ENCODE assay signal across 13 mouse cellular contexts in genomic region chr3:129331427-129331826, GRCm38 (mm10). TPM values are rescaled to one million over a fixed set of nuclear protein-coding genes. Genes with fewer than 3 reads are reported as not detected.
DNase-seq lines count a peak whose midpoint lies in the region; ATAC-seq and TF ChIP-seq lines count a peak whose summit lies in the region.
"Had no signal": no experiment of that assay in that cellular context is flagged by ENCODE, and none has a peak within 500 bp of the region (broad histone marks: within the 10 kb centered on the region; RNA-seq: fewer than 3 reads in every experiment).

No protein-coding gene starts in this region.

- no peak for TF ChIP-seq CTCF in intestine, postnatal 0 days (IDR thresholded peaks at IDR 0.05; ENCODE audit: low read depth)
- no peak for TF ChIP-seq CTCF in stomach, postnatal 0 days (IDR thresholded peaks at IDR 0.05; ENCODE audit: low read depth)

- H3K9ac ChIP-seq in heart, embryonic 14.5 days (ENCODE audit: low read length) = peak overlapping the region; percentile 63
- H3K9ac ChIP-seq in lung, embryonic 16.5 days (ENCODE audit: low read length) = peak overlapping the region; percentile 55; the same call in 1 of the 2 replicates
- H3K9ac ChIP-seq in intestine, postnatal 0 days (ENCODE audit: low read depth, low read length) = peak overlapping the region; percentile 40
- no peak overlapping the region for H3K9ac ChIP-seq in stomach, postnatal 0 days (ENCODE audit: low read length)
- H3K9ac ChIP-seq: forebrain, embryonic 12.5 days had no signal

- no peaks in the 10 kb centered on the region for H3K27me3 ChIP-seq in heart, embryonic 14.5 days (ENCODE audit: control insufficient read depth, insufficient read depth, low read length)
- H3K27me3 ChIP-seq in lung, embryonic 16.5 days (ENCODE audit: control insufficient read depth, insufficient read depth, low read depth, low read length) = no peaks in the 10 kb centered on the region
- no peaks in the 10 kb centered on the region for H3K27me3 ChIP-seq in intestine, postnatal 0 days (replicated peaks; ENCODE audit: control insufficient read depth, insufficient read depth, low read length)
- no peaks in the 10 kb centered on the region for H3K27me3 ChIP-seq in stomach, postnatal 0 days (ENCODE audit: control insufficient read depth, insufficient read depth, low read length)
- H3K27me3 ChIP-seq: CH12.LX; forebrain, embryonic 12.5 days had no signal

- peak overlapping the region; percentile 63 for H3K4me2 ChIP-seq in heart, embryonic 14.5 days (ENCODE audit: low read length)
- H3K4me2 ChIP-seq in lung, embryonic 16.5 days (ENCODE audit: low read depth, low read length) = peak overlapping the region; percentile 61
- peak overlapping the region; percentile 68 for H3K4me2 ChIP-seq in intestine, postnatal 0 days (replicated peaks; ENCODE audit: low read depth)
- peak overlapping the region; percentile 55; the same call in 1 of the 2 replicates for H3K4me2 ChIP-seq in stomach, postnatal 0 days (replicated peaks; ENCODE audit: low read depth)
- H3K4me2 ChIP-seq: forebrain, embryonic 12.5 days had no signal

- H3K4me3 ChIP-seq in heart, embryonic 14.5 days (ENCODE audit: control insufficient read depth in 1 of 2, insufficient read depth in 1 of 2, low read depth in 1 of 2, low read length in 2 of 2) = peak overlapping the region; percentile 41 to 54
- H3K4me3 ChIP-seq in lung, embryonic 16.5 days (ENCODE audit: low read length) = peak overlapping the region; percentile 50
- peak overlapping the region; percentile 44 for H3K4me3 ChIP-seq in intestine, postnatal 0 days (ENCODE audit: low read depth, low read length)
- H3K4me3 ChIP-seq in stomach, postnatal 0 days (ENCODE audit: low read depth, low read length) = peak overlapping the region; percentile 32; the same call in 1 of the 2 replicates
- H3K4me3 ChIP-seq: forebrain, embryonic 12.5 days; midbrain, embryonic 10.5 days had no signal

- H3K4me1 ChIP-seq in heart, embryonic 14.5 days (ENCODE audit: control insufficient read depth in 2 of 2, insufficient read depth in 2 of 2, low read length in 2 of 2) = peaks cover 10 to 20% of the 10 kb centered on the region in 2 experiments
- peaks cover 18% of the 10 kb centered on the region for H3K4me1 ChIP-seq in lung, embryonic 16.5 days (replicated peaks; ENCODE audit: control insufficient read depth, insufficient read depth, low read length)
- H3K4me1 ChIP-seq in intestine, postnatal 0 days (replicated peaks; ENCODE audit: control insufficient read depth, insufficient read depth, low read length) = peaks cover 7% of the 10 kb centered on the region; the same call in 1 of the 2 replicates
- no peaks in the 10 kb centered on the region for H3K4me1 ChIP-seq in stomach, postnatal 0 days (replicated peaks; ENCODE audit: control insufficient read depth, insufficient read depth)
- H3K4me1 ChIP-seq: forebrain, embryonic 12.5 days; midbrain, embryonic 10.5 days had no signal

- no peak for TF ChIP-seq EP300 in stomach, postnatal 0 days (optimal IDR thresholded peaks at IDR 0.05)

- H3K36me3 ChIP-seq in heart, embryonic 14.5 days (ENCODE audit: control insufficient read depth, insufficient read depth, low read length) = no peaks in the 10 kb centered on the region
- no peaks in the 10 kb centered on the region for H3K36me3 ChIP-seq in lung, embryonic 16.5 days (ENCODE audit: control insufficient read depth, insufficient read depth, low read length)
- H3K36me3 ChIP-seq in intestine, postnatal 0 days (ENCODE audit: control insufficient read depth, insufficient read depth) = no peaks in the 10 kb centered on the region
- H3K36me3 ChIP-seq in stomach, postnatal 0 days (ENCODE audit: control insufficient read depth, insufficient read depth, low read length) = no peaks in the 10 kb centered on the region
- H3K36me3 ChIP-seq: forebrain, embryonic 12.5 days; midbrain, embryonic 10.5 days had no signal

- 91% methylated on average over 6 of the region's 6 CpGs for WGBS in heart, embryonic 14.5 days
- WGBS in lung, embryonic 16.5 days = 61% methylated on average over 6 of the region's 6 CpGs
- 49% methylated on average over 6 of the region's 6 CpGs for WGBS in intestine, postnatal 0 days
- WGBS in stomach, postnatal 0 days = 85% methylated on average over 6 of the region's 6 CpGs

- no peaks in the 10 kb centered on the region for H3K9me3 ChIP-seq in heart, embryonic 14.5 days (ENCODE audit: control insufficient read depth, low read length)
- no peaks in the 10 kb centered on the region for H3K9me3 ChIP-seq in lung, embryonic 16.5 days (ENCODE audit: control insufficient read depth, low read length)
- no peaks in the 10 kb centered on the region for H3K9me3 ChIP-seq in intestine, postnatal 0 days (ENCODE audit: control insufficient read depth)
- H3K9me3 ChIP-seq in stomach, postnatal 0 days (ENCODE audit: control insufficient read depth, low read length) = no peaks in the 10 kb centered on the region
- H3K9me3 ChIP-seq: forebrain, embryonic 12.5 days; midbrain, embryonic 10.5 days had no signal

- ATAC-seq in heart, embryonic 14.5 days (ENCODE audit: insufficient number of reproducible peaks, insufficient read depth, low FRiP score, low read depth) = no peak; the same call in 1 of the 2 replicates
- 0 out of 2 replicates have a peak, but pooled peaks have one; percentile 8 for ATAC-seq in lung, embryonic 16.5 days (ENCODE audit: low read depth)
- ATAC-seq in intestine, postnatal 0 days = no peak
- no peak for ATAC-seq in stomach, postnatal 0 days (ENCODE audit: low FRiP score, low TSS enrichment)

- H3K27ac ChIP-seq in heart, embryonic 14.5 days (replicated peaks in 1 of 2; ENCODE audit: control insufficient read depth in 1 of 2, insufficient read depth in 1 of 2, low read depth in 2 of 2, low read length in 2 of 2) = no peak overlapping the region
- no peak overlapping the region for H3K27ac ChIP-seq in lung, embryonic 16.5 days (ENCODE audit: low read length)
- peak overlapping the region; percentile 46; the same call in 1 of the 2 replicates for H3K27ac ChIP-seq in intestine, postnatal 0 days (ENCODE audit: low read depth, low read length)
- H3K27ac ChIP-seq in stomach, postnatal 0 days (replicated peaks) = no peak overlapping the region
- H3K27ac ChIP-seq: forebrain, embryonic 12.5 days; midbrain, embryonic 10.5 days had no signal

- no peak for DNase-seq in heart, adult 8-10 months (ENCODE audit: low spot score)
- DNase-seq in lung, adult 18-20 months = no peak
- no peak for DNase-seq in stomach, postnatal 0 days (ENCODE audit: low spot score)
- no peak for DNase-seq in spleen, postnatal 14 days (ENCODE audit: low spot score in 2 of 2)
- DNase-seq: adrenal gland, postnatal 36 days; cerebellum, adult 9-10 months; right cerebral cortex, adult 18-20 months had no signal

RNA-seq across cellular contexts. Expression of gene Enpep, which starts 1.1 kb away (rescaled TPM):
- polyA plus RNA-seq in heart, embryonic 14.5 days (2014; fragmentation: Nextera tagmentation; extraction: Ambion mirVana) = 18.5 and 20.2 TPM in 2 replicates
- 1 to 10 TPM; 5.0 to 7.2 (median 6.2) TPM for total RNA-seq in heart, adult 8-10 months (2022)
- polyA plus RNA-seq in lung, embryonic 16.5 days (2015; fragmentation: Nextera tagmentation; extraction: Ambion mirVana) = 48.9 and 51.5 TPM in 2 replicates
- polyA plus RNA-seq in intestine, postnatal 0 days (2015; fragmentation: Nextera tagmentation; extraction: Ambion mirVana) = 120 and 150 TPM in 2 replicates
- 6.3 and 9.3 TPM in 2 replicates for polyA plus RNA-seq in stomach, postnatal 0 days (2015; fragmentation: Nextera tagmentation; extraction: Ambion mirVana)
- total RNA-seq: CH12.LX had no signal
